Mouse (Mus musculus) embryonic fibroblast, embryonic 13.5 days (primary cell): Measurements from ENCODE around the gene Pigq. TPM values are rescaled to one million over a fixed set of nuclear protein-coding genes. Genes with fewer than 3 reads are reported as not detected.
A peak's percentile ranks its signal among the peaks of the same experiment; 100 is the strongest.

Experiments used
- H3K27ac ChIP-seq: 2 replicates; pipeline ENCODE4 v1.5.1; 2012; ENCODE audit warnings: low read length, control low read depth, inconsistent platforms; ENCODE audit not compliant: insufficient read depth
- H3K4me1 ChIP-seq: 2 replicates; pipeline ENCODE4 v1.6.1; 2011; ENCODE audit warnings: low read length; ENCODE audit not compliant: control insufficient read depth, insufficient read depth
- H3K4me3 ChIP-seq: 2 replicates; pipeline ENCODE4 v1.5.1; 2011; ENCODE audit warnings: mild to moderate bottlenecking, control low read depth, low read length; ENCODE audit not compliant: insufficient read depth
- CTCF ChIP-seq: IDR thresholded peaks from 2 replicates; pipeline ENCODE4 v1.5.1; 2011; ENCODE audit warnings: mild to moderate bottlenecking, control low read depth, low read length, moderate library complexity, borderline replicate concordance; ENCODE audit not compliant: insufficient read depth
- POLR2A ChIP-seq: IDR thresholded peaks from 2 replicates; pipeline ENCODE4 v1.6.1; 2011; ENCODE audit warnings: low read depth, mild to moderate bottlenecking, control low read depth, low read length, moderate library complexity
- polyA plus RNA-seq: library from polyadenylated mRNA; stranded (reverse); fragments of >200 nt; gene quantifications from 2 replicates; pipeline ENCODE4 v1.2.4, GENCODE M21; 2011; ENCODE audit warnings: low read depth; ENCODE audit not compliant: missing spikeins, insufficient read length

Pigq gene
- polyA plus RNA-seq = 47.8 and 48.0 TPM in 2 replicates

DNA sequence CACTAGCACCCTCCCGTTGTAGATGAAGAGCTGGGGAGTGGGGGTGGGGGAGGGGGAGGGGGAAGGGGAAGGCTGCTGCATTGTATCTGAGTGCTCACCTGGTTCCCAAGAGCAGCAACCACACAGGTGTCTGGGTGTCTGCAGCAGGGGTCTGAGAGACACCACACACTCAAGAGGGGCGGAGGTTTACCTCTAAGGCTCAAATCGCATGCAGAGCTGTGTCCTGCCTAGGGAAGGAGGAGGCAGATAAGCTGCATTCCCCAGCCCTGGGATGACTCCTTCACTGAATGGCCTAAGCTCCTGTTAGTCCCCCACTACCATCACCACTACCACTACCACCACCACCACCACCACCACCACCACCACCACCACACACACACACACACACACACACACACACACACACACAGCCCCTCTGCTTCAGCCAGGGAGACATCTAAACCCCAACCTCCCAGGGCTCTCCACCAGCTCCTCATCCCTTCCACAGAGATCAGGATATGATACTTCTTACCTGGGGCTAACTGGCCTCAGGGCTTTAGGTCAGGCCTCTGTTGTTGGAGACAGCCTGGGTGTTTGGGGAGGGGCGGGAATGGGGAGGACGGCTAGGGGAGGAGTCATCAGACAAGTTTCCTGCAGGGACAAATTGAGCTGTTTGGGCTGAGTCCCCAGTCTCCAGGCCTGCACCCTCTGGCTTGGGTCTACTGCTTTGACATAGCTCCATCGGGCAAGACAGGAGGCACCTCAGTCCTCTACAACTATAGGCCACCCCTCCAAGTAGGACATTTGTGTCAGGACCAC lies at the start of gene Pigq, which contains the start of gene Nhlrc4:
Pigq (minus strand) TSS at position 571 of the 798 bp plus-strand sequence.
Nhlrc4 (minus strand) TSS at position 596 of the 798 bp plus-strand sequence.
- Histone ChIP-seq H3K27ac (no peak within 1 kb of the TSS), H3K4me1 (peaks cover 5% of the 10 kb centered on the region; the same call in 1 of the 2 replicates), H3K4me3 (no peak within 1 kb of the TSS)
- TF ChIP-seq POLR2A (no peak), CTCF (no peak)

DNA sequence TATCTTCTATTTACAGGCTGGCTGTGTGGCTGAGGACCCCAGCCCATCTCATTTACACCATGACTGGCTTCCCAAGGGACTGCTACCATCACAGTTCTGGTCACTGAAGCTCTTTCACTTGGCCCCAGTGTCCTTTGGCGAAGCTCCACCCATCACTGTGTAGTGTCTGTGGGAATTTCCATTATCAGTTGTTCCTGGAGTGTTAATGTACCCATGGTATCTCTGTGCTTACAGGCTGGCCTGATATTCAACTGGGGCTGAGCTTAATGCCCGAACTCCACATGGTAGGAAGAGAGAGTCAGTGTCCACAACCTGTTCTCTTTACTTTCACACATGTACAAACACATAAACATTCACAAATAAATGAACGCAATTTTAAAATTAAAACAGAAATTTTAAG lies 48.8 kb upstream of the Pigq start:
- H3K4me3 ChIP-seq = no peak overlapping the region
- no peak overlapping the region for H3K27ac ChIP-seq
- H3K4me1 ChIP-seq = no peaks in the 10 kb centered on the region
- TF ChIP-seq POLR2A = no peak
- no peak for TF ChIP-seq CTCF

DNA sequence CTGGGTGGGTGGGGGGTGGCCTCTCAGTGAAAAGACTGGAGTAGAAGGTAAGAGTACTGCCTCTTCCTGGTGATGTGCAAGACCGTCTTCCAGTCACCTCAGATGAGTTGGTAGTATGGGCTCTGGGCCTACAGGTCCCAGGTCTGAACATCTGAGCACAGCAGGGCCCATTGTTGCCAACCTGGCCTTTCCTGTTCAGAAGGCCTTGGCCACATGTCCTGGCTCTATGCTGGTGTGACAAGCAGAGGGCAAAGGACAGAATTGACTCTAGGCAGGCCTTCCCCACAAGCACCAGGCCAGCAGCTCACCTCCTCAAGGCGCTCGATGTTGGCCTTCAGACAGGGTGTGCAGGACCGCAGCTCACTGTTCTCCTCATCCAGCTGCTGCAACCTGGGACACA lies 47.5 kb upstream of the Pigq start:
- Histone ChIP-seq H3K4me1 (no peaks in the 10 kb centered on the region), H3K27ac (no peak overlapping the region), H3K4me3 (no peak overlapping the region)
- TF ChIP-seq CTCF (no peak), POLR2A (no peak)

DNA sequence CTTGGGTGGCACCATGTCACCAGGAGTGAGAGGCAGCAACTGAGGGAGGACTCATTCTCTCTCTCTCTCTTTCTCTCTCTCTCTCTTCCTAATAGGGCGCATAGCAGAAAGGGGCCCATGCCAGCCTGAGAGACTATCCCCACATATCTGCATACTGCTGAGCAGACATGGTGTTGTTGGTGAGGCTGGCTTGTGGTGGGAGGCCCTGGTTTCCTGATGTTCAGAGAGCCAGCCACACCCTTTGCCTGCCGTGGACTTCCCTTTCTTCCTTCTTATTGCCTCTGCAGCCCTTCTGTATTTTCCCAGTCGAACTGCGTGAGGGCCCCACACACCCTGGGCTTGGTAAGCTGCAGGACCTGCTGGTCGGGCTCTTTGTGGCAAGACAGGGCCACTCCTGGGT lies 45.6 kb upstream of the Pigq start:
- Histone ChIP-seq H3K27ac (no peak overlapping the region), H3K4me1 (no peaks in the 10 kb centered on the region), H3K4me3 (no peak overlapping the region)
- TF ChIP-seq CTCF (no peak), POLR2A (no peak)

- peak; percentile 78 for TF ChIP-seq POLR2A
- TF ChIP-seq CTCF = no peak
- peak within 1 kb of the TSS; percentile 82 for H3K4me3 ChIP-seq
- peak within 1 kb of the TSS; percentile 71 for H3K27ac ChIP-seq
- H3K4me1 ChIP-seq = peaks cover 8% of the 10 kb centered on the region; the same call in 1 of the 2 replicates
Measured at GRCm38 (mm10) chr17:25985306-25986294, 40.9 kb upstream of the Pigq start, which contains the start of gene Capn15. TSS of gene Capn15 (minus strand) at chr17:25985796.

- peak overlapping the region; percentile 82 for H3K4me3 ChIP-seq
- peaks cover 8% of the 10 kb centered on the region; the same call in 1 of the 2 replicates for H3K4me1 ChIP-seq
- TF ChIP-seq POLR2A (no peak), CTCF (no peak)
- peak overlapping the region; percentile 71; the same call in 1 of the 2 replicates for H3K27ac ChIP-seq
Measured at GRCm38 (mm10) chr17:25984556-25985305, 40.0 kb upstream of the Pigq start.

DNA sequence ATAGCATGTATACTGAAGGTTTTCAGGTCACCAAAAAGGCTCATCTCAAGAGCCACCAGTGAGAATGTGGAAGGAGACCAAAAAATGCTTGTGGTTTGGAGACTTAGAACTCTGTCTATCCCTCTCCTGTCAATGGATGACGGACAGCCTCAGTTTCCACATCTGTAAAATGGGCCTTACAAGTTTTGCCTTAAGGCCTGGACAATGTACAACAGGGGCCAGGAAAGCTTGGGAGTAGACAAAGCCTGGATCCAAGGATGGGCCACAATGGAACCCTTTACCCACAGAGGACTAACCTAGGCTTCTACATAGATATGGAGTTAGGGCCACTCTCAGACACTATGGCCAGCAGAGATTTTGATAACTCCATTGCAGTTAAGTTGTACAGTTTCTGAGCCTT lies 39.3 kb upstream of the Pigq start:
- TF ChIP-seq POLR2A (no peak), CTCF (no peak)
- Histone ChIP-seq H3K4me1 (peaks cover 8% of the 10 kb centered on the region; the same call in 1 of the 2 replicates), H3K27ac (no peak overlapping the region), H3K4me3 (peak overlapping the region; percentile 82)

GRCm38 (mm10) chr17:25982913-25983312 lies 38.2 kb upstream of the Pigq start:
- no peak for TF ChIP-seq CTCF
- no peak for TF ChIP-seq POLR2A
- Histone ChIP-seq H3K27ac (no peak overlapping the region), H3K4me3 (no peak overlapping the region), H3K4me1 (peaks cover 8% of the 10 kb centered on the region; the same call in 1 of the 2 replicates)

DNA sequence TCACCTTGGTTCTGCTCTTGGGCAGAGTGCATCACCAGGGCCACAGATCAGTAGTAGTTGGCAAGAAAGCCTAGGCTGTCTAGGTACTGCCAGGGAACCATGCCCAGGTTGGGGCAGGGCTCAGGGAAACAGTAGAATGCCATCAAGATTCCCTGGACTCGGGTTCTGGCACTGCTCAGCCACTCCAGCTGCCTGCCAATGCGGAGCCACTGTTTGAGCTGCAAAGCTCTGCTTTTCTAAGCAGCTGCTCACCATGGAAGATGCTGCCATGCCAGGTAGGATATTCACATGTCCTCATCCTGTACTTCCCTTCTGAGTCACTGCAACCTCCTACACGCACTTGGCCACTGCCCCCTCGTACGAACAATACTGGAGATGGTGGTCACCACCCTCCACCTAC lies 36.1 kb upstream of the Pigq start:
- H3K27ac ChIP-seq = no peak overlapping the region

More for the DNA sequence above, 36.1 kb upstream of the Pigq start:
- TF ChIP-seq POLR2A (no peak), CTCF (no peak)
- H3K4me3 ChIP-seq = no peak overlapping the region
- peaks cover 8% of the 10 kb centered on the region; the same call in 1 of the 2 replicates for H3K4me1 ChIP-seq
